ENCODE assay signal across 13 mouse cellular contexts in genomic region chr9:61052621-61053020, GRCm38 (mm10).
"Had no signal": no experiment of that assay in that cellular context is flagged by ENCODE, and none has a peak within 500 bp of the region (broad histone marks: within the 10 kb centered on the region; RNA-seq: fewer than 3 reads in every experiment).

No protein-coding gene starts in this region.

- H3K4me2 ChIP-seq: intestine, embryonic 15.5 days; limb, embryonic 13.5 days; midbrain, embryonic 13.5 days; neural tube, embryonic 13.5 days had no signal

- H3K27ac ChIP-seq: intestine, embryonic 15.5 days; limb, embryonic 13.5 days; liver, embryonic 14.5 days; midbrain, embryonic 13.5 days; neural tube, embryonic 13.5 days; stomach, postnatal 0 days had no signal

- H3K9ac ChIP-seq: intestine, embryonic 15.5 days; limb, embryonic 13.5 days; liver, embryonic 14.5 days; midbrain, embryonic 13.5 days; neural tube, embryonic 13.5 days had no signal

- H3K27me3 ChIP-seq: intestine, embryonic 15.5 days had no signal

- H3K9me3 ChIP-seq: intestine, embryonic 15.5 days; limb, embryonic 13.5 days; midbrain, embryonic 13.5 days; neural tube, embryonic 13.5 days had no signal

- H3K4me3 ChIP-seq: intestine, embryonic 15.5 days; limb, embryonic 13.5 days; midbrain, embryonic 13.5 days; neural tube, embryonic 13.5 days had no signal

- H3K36me3 ChIP-seq: intestine, embryonic 15.5 days; limb, embryonic 13.5 days; midbrain, embryonic 13.5 days; neural tube, embryonic 13.5 days had no signal

- DNase-seq: kidney, adult 18-20 months; kidney, postnatal 14 days; left cerebral cortex, postnatal 4 days; lung, adult 18-20 months; lung, postnatal 36 days; right cerebral cortex, adult 18-20 months; right cerebral cortex, postnatal 25 days had no signal

- ATAC-seq: intestine, embryonic 15.5 days; midbrain, embryonic 13.5 days had no signal
